Mouse (Mus musculus): ENCODE results near the gene Col23a1.

GRCm38 (mm10) chr11:51586411-51586810 lies 296.7 kb downstream of the Col23a1 start:
- TF ChIP-seq POLR2A (IDR thresholded peaks at IDR 0.05; ENCODE audit: low read depth, low read length): no peak
- no peak for TF ChIP-seq CTCF (IDR thresholded peaks at IDR 0.05; ENCODE audit: extremely low read depth, insufficient read length, insufficient replicate concordance, low read depth, low read length)
